Mouse (Mus musculus): Measurements from ENCODE around the gene Sh3tc1. TPM values are rescaled to one million over a fixed set of nuclear protein-coding genes. Genes with fewer than 3 reads are reported as not detected.

Gene Sh3tc1
- total and polyA plus RNA-seq, 2 experiments from 2014 or later = 9.4 to 11.4 TPM

DNA sequence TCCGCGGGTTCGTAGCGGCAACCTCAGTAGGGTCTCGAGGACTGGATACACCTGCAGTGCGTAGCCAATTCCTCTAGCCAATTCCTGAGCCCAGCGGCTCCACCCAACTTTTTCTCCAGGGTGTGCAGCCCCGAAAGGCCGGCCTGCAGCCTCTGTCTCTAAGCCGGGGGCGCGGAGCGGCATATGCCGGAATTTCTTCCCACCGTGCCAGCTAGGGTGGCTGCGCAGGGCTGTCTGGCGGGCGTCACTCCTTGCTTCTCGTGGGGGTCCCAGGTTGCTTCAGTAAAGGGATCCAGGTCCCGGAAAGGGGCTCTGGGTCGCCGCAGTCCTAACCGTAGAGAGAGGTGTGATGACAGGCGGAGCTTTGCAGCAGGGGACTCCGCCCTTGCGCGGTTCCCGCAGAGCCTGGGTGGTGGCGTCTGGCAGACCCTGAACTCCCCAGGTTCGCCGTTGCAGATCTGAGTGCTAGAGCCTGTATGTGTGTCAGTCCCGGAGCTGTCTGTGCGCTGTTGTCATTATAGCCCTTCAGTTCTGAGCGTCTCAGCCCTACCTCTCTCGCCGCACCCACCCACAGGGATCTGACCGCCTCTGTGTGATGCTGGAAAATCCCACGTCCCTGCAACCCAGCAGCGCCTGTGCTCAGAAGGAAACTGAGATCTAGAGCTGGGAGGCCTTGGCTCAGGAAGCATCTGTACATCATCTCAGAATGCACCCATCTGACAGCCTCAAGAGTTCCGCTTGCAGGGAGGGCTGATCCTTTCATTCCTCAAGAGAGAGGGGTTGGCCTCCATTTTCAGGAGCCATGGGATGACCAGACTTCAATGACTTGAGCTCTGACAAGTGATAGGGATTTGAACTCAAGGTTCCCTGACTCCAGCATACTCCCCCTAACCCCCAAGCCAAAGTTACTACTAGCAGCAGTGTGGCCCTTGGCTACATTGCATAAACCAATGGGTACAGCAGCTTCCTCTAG lies 18.6 kb upstream of the Sh3tc1 start:
- ATAC-seq (ENCODE audit: insufficient read depth, low read depth) = peak; percentile 15
- no peaks in the 10 kb centered on the region for H3K9me3 ChIP-seq (replicated peaks; ENCODE audit: control insufficient read depth, low read length)
- peak overlapping the region; percentile 65 for H3K4me3 ChIP-seq (ENCODE audit: low read depth, low read length)
- H3K27ac ChIP-seq (ENCODE audit: low read depth) = no peak overlapping the region
- H3K9ac ChIP-seq (replicated peaks; ENCODE audit: low read depth, low read length) = peak overlapping the region; percentile 42
- H3K4me1 ChIP-seq (ENCODE audit: control insufficient read depth, insufficient read depth) = peaks cover 6% of the 10 kb centered on the region
- H3K27me3 ChIP-seq (ENCODE audit: control insufficient read depth, insufficient read depth, low read length) = 0 out of 2 replicates have a peak, but pooled peaks cover 4% of the 10 kb centered on the region
- no peak for TF ChIP-seq EP300 (IDR thresholded peaks at IDR 0.05; ENCODE audit: low read depth)
- TF ChIP-seq CTCF (IDR thresholded peaks at IDR 0.05; ENCODE audit: low read depth) = no peak
- H3K36me3 ChIP-seq (replicated peaks; ENCODE audit: control insufficient read depth, insufficient read depth, low read length) = no peaks in the 10 kb centered on the region
- 3% methylated on average over 40 of the region's 40 CpGs for WGBS
- H3K4me2 ChIP-seq (ENCODE audit: low read depth, low read length) = peak overlapping the region; percentile 98
- DNase-seq (ENCODE audit: low spot score) = no peak

GRCm38 (mm10) chr5:35757639-35758001 lies 17.8 kb upstream of the Sh3tc1 start, which contains the start of gene Ablim2:
Gene Ablim2 (plus strand): TSS chr5:35757880.
- Histone ChIP-seq H3K27me3 (ENCODE audit: control insufficient read depth, insufficient read depth, low read length) (0 out of 2 replicates have a peak, but pooled peaks cover 4% of the 10 kb centered on the region), H3K9ac (replicated peaks; ENCODE audit: low read depth, low read length) (peak within 1 kb of the TSS; percentile 42), H3K4me1 (ENCODE audit: control insufficient read depth, insufficient read depth) (peaks cover 2% of the 10 kb centered on the region), H3K27ac (ENCODE audit: low read depth) (no peak within 1 kb of the TSS), H3K4me2 (ENCODE audit: low read depth, low read length) (peak within 1 kb of the TSS; percentile 98), H3K36me3 (replicated peaks; ENCODE audit: control insufficient read depth, insufficient read depth, low read length) (no peaks in the 10 kb centered on the region), H3K9me3 (replicated peaks; ENCODE audit: control insufficient read depth, low read length) (no peaks in the 10 kb centered on the region), H3K4me3 (ENCODE audit: low read depth, low read length) (peak within 1 kb of the TSS; percentile 65)
- ATAC-seq (ENCODE audit: insufficient read depth, low read depth) = peak; percentile 92
- WGBS = under 1% methylated on average over 34 of the region's 35 CpGs
- TF ChIP-seq CTCF (IDR thresholded peaks at IDR 0.05; ENCODE audit: low read depth) = peak; percentile 17; the same call in 1 of the 2 replicates
- TF ChIP-seq EP300 (IDR thresholded peaks at IDR 0.05; ENCODE audit: low read depth) = no peak
- peak; percentile 93 for DNase-seq (ENCODE audit: low spot score)

- no peak for DNase-seq (ENCODE audit: low spot score)
- H3K27ac ChIP-seq (ENCODE audit: low read depth) = no peak overlapping the region
- H3K4me3 ChIP-seq (ENCODE audit: low read depth, low read length) = peak overlapping the region; percentile 65
- no peaks in the 10 kb centered on the region for H3K4me1 ChIP-seq (ENCODE audit: control insufficient read depth, insufficient read depth)
- 0 out of 2 replicates have a peak, but pooled peaks cover 4% of the 10 kb centered on the region for H3K27me3 ChIP-seq (ENCODE audit: control insufficient read depth, insufficient read depth, low read length)
- WGBS = 13% methylated on average over 24 of the region's 26 CpGs
- no peaks in the 10 kb centered on the region for H3K9me3 ChIP-seq (replicated peaks; ENCODE audit: control insufficient read depth, low read length)
- TF ChIP-seq EP300 (IDR thresholded peaks at IDR 0.05; ENCODE audit: low read depth) (no peak), CTCF (IDR thresholded peaks at IDR 0.05; ENCODE audit: low read depth) (no peak)
- no peaks in the 10 kb centered on the region for H3K36me3 ChIP-seq (replicated peaks; ENCODE audit: control insufficient read depth, insufficient read depth, low read length)
- H3K4me2 ChIP-seq (ENCODE audit: low read depth, low read length) = peak overlapping the region; percentile 98
- no peak overlapping the region for H3K9ac ChIP-seq (replicated peaks; ENCODE audit: low read depth, low read length)
- ATAC-seq (ENCODE audit: insufficient read depth, low read depth) = no peak
Measured at GRCm38 (mm10) chr5:35756997-35757638, 17.3 kb upstream of the Sh3tc1 start.

GRCm38 (mm10) chr5:35756020-35756419 lies 16.2 kb upstream of the Sh3tc1 start:
- Histone ChIP-seq H3K27me3 (ENCODE audit: control insufficient read depth, insufficient read depth, low read length) (0 out of 2 replicates have a peak, but pooled peaks cover 4% of the 10 kb centered on the region), H3K36me3 (replicated peaks; ENCODE audit: control insufficient read depth, insufficient read depth, low read length) (no peaks in the 10 kb centered on the region), H3K9ac (replicated peaks; ENCODE audit: low read depth, low read length) (no peak overlapping the region), H3K9me3 (replicated peaks; ENCODE audit: control insufficient read depth, low read length) (no peaks in the 10 kb centered on the region), H3K4me1 (ENCODE audit: control insufficient read depth, insufficient read depth) (0 out of 2 replicates have a peak, but pooled peaks cover 4% of the 10 kb centered on the region), H3K4me3 (ENCODE audit: low read depth, low read length) (no peak overlapping the region), H3K4me2 (ENCODE audit: low read depth, low read length) (no peak overlapping the region), H3K27ac (ENCODE audit: low read depth) (no peak overlapping the region)
- ATAC-seq (ENCODE audit: insufficient read depth, low read depth) (no peak), DNase-seq (ENCODE audit: low spot score) (no peak)
- TF ChIP-seq CTCF (IDR thresholded peaks at IDR 0.05; ENCODE audit: low read depth) = no peak
- 70% methylated on average over 4 of the region's 4 CpGs for WGBS

- peak; percentile 96 for TF ChIP-seq CTCF (IDR thresholded peaks at IDR 0.05; ENCODE audit: low read depth)
- TF ChIP-seq EP300 (IDR thresholded peaks at IDR 0.05; ENCODE audit: low read depth) = no peak
Measured at GRCm38 (mm10) chr5:35755131-35755733, 15.4 kb upstream of the Sh3tc1 start.

More at GRCm38 (mm10) chr5:35755131-35755733, 15.4 kb upstream of the Sh3tc1 start:
- Histone ChIP-seq H3K9ac (replicated peaks; ENCODE audit: low read depth, low read length) (no peak overlapping the region), H3K36me3 (replicated peaks; ENCODE audit: control insufficient read depth, insufficient read depth, low read length) (no peaks in the 10 kb centered on the region), H3K27ac (ENCODE audit: low read depth) (no peak overlapping the region), H3K4me1 (ENCODE audit: control insufficient read depth, insufficient read depth) (0 out of 2 replicates have a peak, but pooled peaks cover 4% of the 10 kb centered on the region), H3K4me3 (ENCODE audit: low read depth, low read length) (no peak overlapping the region), H3K27me3 (ENCODE audit: control insufficient read depth, insufficient read depth, low read length) (0 out of 2 replicates have a peak, but pooled peaks cover 4% of the 10 kb centered on the region), H3K9me3 (replicated peaks; ENCODE audit: control insufficient read depth, low read length) (no peaks in the 10 kb centered on the region), H3K4me2 (ENCODE audit: low read depth, low read length) (no peak overlapping the region)
- ATAC-seq (ENCODE audit: insufficient read depth, low read depth) (no peak), DNase-seq (ENCODE audit: low spot score) (peak; percentile 52)
- whole genome bisulfite sequencing = 25% methylated on average over 5 of the region's 5 CpGs

All from heart, postnatal 0 days (tissue).